Mouse (Mus musculus) erythroid progenitor cell, adult 5-6 weeks (primary cell): ENCODE data around the gene Syngap1. TPM values are rescaled to one million over a fixed set of nuclear protein-coding genes. Genes with fewer than 3 reads are reported as not detected.

Source experiments
- ATAC-seq: replicated peaks from 2 replicates; pipeline ENCODE4 v1.8.0; 2016; ENCODE audit warnings: moderate number of reproducible peaks, mild to moderate bottlenecking, moderate TSS enrichment, inconsistent platforms; ENCODE audit not compliant: poor library complexity, low FRiP score, severe bottlenecking
- total RNA-seq, 2 experiments: library from RNA; stranded (forward) in 1 of 2; stranded (reverse) in 1 of 2; fragments of 150-400 nt in 1 of 2; fragments of 186-747, 209-891 nt in 1 of 2; gene quantifications; 2 replicates each; pipeline versions ENCODE4 v1.2.3 to v1.2.4; 2015 to 2017; ENCODE audit warnings: low replicate concordance in 2 of 2

The Syngap1 gene
- total RNA-seq, 2 experiments from 2014 or later, result 3.8 to 14.4 TPM

- no peak for ATAC-seq
These were observed 6.0 kb upstream of the Syngap1 start for GRCm38 (mm10) chr17:26935027-26935426.

GRCm38 (mm10) chr17:26936453-26936852 lies 4.6 kb upstream of the Syngap1 start:
- no peak for ATAC-seq

- ATAC-seq, result no peak
These were observed 3.9 kb upstream of the Syngap1 start for GRCm38 (mm10) chr17:26936921-26937695.

- ATAC-seq, result no peak
These were observed 3.0 kb upstream of the Syngap1 start for GRCm38 (mm10) chr17:26937883-26938695.

- peak; percentile 13; the same call in 1 of the 2 replicates for ATAC-seq
These were observed 2.3 kb upstream of the Syngap1 start for GRCm38 (mm10) chr17:26938731-26939130.

- peak; percentile 89 for ATAC-seq
These were observed 1.7 kb upstream of the Syngap1 start, which contains the start of gene Cuta for GRCm38 (mm10) chr17:26939178-26939972. Gene Cuta, minus strand, starts transcription at chr17:26939569.

GRCm38 (mm10) chr17:26939973-26940300 lies 1.1 kb upstream of the Syngap1 start:
- ATAC-seq, result no peak

- ATAC-seq, result no peak
These were observed 953 bp downstream of the Syngap1 start for GRCm38 (mm10) chr17:26941841-26942570.

- no peak for ATAC-seq
These were observed 4.9 kb downstream of the Syngap1 start for GRCm38 (mm10) chr17:26945824-26946495.

- ATAC-seq, result peak; percentile 62
These were observed 5.5 kb downstream of the Syngap1 start for GRCm38 (mm10) chr17:26946567-26946966.

- no peak for ATAC-seq
These were observed 6.4 kb downstream of the Syngap1 start for GRCm38 (mm10) chr17:26947231-26948100.

GRCm38 (mm10) chr17:26948316-26949050 lies 7.4 kb downstream of the Syngap1 start:
- ATAC-seq, result peak; percentile 64

- peak; percentile 46 for ATAC-seq
These were observed 8.1 kb downstream of the Syngap1 start for GRCm38 (mm10) chr17:26949051-26949577.

- ATAC-seq, result no peak
These were observed 8.8 kb downstream of the Syngap1 start for GRCm38 (mm10) chr17:26949866-26950265.

- ATAC-seq, result no peak
These were observed 9.7 kb downstream of the Syngap1 start for GRCm38 (mm10) chr17:26950560-26951288.

GRCm38 (mm10) chr17:26951406-26951805 lies 10.4 kb downstream of the Syngap1 start:
- no peak for ATAC-seq
